Mouse (Mus musculus) gastrocnemius, postnatal 25 days (tissue): ENCODE data around the gene Btbd8. TPM values are rescaled to one million over a fixed set of nuclear protein-coding genes. Genes with fewer than 3 reads are reported as not detected.

Source experiments
- DNase-seq: peaks from one replicate; pipeline ENCODE4 v3.0.0; 2022
- total RNA-seq, 2 experiments: library from RNA; stranded (reverse); gene quantifications; 1 replicate in 1 of 2; 2 replicates in 1 of 2; pipeline ENCODE4 v1.2.3; 2021

Btbd8 gene
- total RNA-seq, 2 experiments from 2014 or later = 8.7 to 10.8 TPM

- DNase-seq = no peak
These were observed 78.3 kb downstream of the Btbd8 start for GRCm38 (mm10) chr5:107516087-107516486.

DNA sequence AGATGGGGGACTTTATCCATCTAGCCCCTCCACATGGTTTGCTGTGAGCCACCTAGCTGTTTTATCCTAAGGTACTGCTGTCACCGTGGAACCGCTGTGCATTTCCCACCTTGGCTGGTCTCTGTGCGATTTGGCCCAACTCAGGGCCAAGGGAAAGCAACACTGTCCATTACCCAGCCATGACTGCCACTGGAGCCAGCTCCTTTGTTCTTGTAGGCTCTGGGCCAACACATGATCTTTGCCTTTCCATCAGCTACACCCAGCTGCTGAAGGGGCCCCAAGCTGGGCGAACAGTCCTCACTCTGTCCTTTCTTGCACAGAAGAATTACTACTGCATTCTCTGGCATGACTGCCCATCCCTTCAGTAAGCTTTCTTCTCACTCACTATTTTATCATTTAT lies 80.8 kb downstream of the Btbd8 start:
- DNase-seq = no peak

DNA sequence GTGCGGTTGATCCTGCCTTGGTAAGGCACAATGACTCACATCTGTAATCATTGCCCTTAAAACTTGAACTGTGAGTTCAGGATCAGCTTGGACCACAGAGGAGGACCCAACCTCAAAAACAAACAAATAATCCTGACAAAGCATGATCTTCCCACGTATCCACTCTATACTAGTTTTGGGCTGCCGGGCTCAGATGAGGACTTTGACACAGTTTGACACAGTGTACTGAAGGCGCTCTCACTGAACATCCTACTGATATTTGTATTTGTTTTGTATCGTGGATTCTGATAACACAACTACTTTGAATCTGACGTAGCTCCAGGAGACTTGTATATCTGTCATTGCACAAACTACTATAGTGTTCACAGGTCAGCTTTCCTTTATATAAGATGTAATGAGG lies 83.6 kb downstream of the Btbd8 start:
- no peak for DNase-seq

GRCm38 (mm10) chr5:107521897-107522296 lies 84.1 kb downstream of the Btbd8 start:
- DNase-seq = peak; percentile 58

DNA sequence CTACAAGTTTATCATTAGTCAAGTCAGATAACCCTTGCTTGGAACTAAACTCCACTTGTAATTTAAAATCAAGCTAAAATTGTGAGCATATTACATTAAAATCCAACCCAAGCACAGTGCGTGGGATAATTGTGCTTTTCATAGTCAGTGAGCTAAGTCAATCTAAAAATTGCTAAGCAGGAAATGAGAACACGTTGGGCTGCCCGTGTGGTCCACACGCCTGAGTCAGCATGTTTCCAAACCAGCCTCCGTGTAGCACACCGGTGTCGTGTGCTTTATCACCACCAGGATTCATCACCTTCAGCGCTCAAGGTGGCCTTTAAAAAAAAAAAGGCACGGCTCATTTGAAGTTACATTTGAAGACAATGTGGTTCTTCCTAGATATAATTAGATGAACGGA lies 86.5 kb downstream of the Btbd8 start:
- DNase-seq = no peak

DNA sequence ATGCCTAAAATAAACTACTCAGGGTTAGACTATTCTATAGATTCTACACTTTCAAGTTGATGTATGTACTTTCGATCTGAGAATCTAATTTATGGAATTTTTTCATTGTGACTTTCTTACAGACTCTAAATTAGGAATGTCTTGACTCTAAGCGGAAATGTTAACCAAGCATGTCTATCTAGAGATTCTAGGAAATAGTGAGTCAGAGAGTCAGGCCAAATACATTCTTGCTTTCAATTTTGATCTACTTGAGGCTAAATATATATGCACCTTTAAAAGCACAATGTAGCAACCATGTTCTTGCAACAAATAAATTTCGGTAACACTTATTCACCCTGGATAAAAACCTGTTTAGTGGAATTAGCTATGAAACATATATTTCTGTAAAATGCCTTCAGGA lies 91.1 kb downstream of the Btbd8 start:
- DNase-seq = no peak

DNA sequence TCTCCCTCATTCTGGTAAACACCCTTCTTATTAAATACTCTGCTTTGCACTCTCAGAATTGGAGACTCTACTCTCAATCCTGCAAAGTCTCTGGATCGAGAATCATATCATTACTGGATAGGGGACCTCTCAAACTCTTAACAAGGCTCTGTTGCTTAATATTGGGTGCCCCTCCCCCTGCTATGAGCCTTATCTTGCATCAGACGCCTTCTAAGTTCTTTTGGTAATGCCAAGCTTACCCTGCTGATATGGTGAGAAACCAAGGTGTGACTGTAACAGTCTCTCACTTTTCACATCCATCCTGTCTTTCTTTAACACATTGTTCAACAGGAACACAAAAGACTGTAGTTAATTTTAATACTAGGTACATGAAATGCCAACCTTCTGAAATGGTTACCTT lies 95.8 kb downstream of the Btbd8 start:
- no peak for DNase-seq

GRCm38 (mm10) chr5:107534581-107534980 lies 96.8 kb downstream of the Btbd8 start, which contains the start of gene 1700028K03Rik:
Gene 1700028K03Rik (plus strand): TSS chr5:107534709.
- DNase-seq = no peak

- peak; percentile 70 for DNase-seq
These were observed 103.9 kb downstream of the Btbd8 start for GRCm38 (mm10) chr5:107541696-107542095.

DNA sequence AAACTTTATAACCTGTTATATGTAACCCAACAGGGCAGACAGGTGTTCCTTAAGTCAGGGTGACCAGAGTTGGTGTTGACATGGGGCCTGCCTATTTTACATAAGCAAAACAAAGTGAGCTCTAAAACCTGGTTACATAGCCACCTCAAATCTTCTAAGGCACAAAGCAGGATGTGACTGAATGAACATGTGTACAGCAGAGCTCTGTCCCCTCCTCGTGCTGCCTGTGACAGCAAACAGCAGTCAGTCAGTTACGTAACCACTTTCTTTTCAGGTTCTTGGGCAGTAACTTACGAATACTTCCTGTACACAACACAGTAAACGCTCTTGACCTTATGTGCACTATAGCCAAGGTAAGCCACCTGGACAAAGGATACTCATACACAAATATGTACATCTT lies 108.1 kb downstream of the Btbd8 start:
- no peak for DNase-seq

GRCm38 (mm10) chr5:107547955-107548354 lies 110.2 kb downstream of the Btbd8 start:
- no peak for DNase-seq

GRCm38 (mm10) chr5:107548444-107548843 lies 110.6 kb downstream of the Btbd8 start:
- no peak for DNase-seq

GRCm38 (mm10) chr5:107554336-107554735 lies 116.5 kb downstream of the Btbd8 start:
- no peak for DNase-seq

GRCm38 (mm10) chr5:107556969-107557368 lies 119.2 kb downstream of the Btbd8 start:
- DNase-seq = no peak

Other genes starting within 250 kb of the Btbd8 start
- 10 to 100 TPM; 13.6 to 20.1 TPM for gene Tgfbr3, start 148.4 kb upstream of the Btbd8 start, total RNA-seq
- gene Brdt, start 106.8 kb upstream of the Btbd8 start, total RNA-seq = 1 to 10 TPM; 2.3 to 2.4 TPM
- gene Ephx4, start 35.3 kb upstream of the Btbd8 start, total RNA-seq = under 1 TPM; 0.64 to 0.75 TPM
- not detected for gene Lpcat2b, start 6.4 kb upstream of the Btbd8 start, total RNA-seq
- gene Gm42669, start 69.6 kb downstream of the Btbd8 start, total RNA-seq = not detected
- gene 1700028K03Rik, start 96.7 kb downstream of the Btbd8 start, total RNA-seq = not detected
- gene Rpap2, start 159.4 kb downstream of the Btbd8 start, total RNA-seq = 10 to 100 TPM; 10.3 to 11.3 TPM
- 1 to 10 TPM; 5.3 to 5.8 TPM for gene Glmn, start 159.9 kb downstream of the Btbd8 start, total RNA-seq